Mouse (Mus musculus) cerebellum, adult 11-12 months (tissue): Measurements from ENCODE around the gene Ecpas.

ENCODE experiments used
- DNase-seq: peaks from one replicate; pipeline ENCODE4 v3.0.0; 2022

Gene Ecpas

GRCm38 (mm10) chr4:58912629-58913335 lies at the start of gene Ecpas:
Ecpas (minus strand) TSS chr4:58912749.
- DNase-seq = peak; percentile 76

DNA sequence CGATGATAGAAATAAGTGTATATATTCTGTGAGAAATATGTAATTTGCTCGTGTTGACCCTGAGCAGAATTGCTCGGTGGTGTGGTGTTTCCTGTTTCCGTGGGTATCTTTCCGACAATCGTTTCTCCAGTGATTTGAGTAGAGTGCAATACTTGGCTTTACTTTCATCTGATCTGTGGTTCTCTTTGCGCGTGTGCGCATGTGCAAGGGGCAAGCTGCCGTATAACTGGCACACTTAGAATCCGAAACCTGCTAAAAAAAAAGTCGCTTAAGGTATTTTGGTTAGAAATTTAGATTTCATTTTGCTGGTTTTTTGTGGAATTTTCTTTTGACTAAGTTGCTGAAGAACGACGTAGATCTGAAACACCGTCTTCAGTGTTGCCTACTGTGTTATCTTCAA lies 49.2 kb upstream of the Ecpas start:
- DNase-seq = no peak

- DNase-seq = no peak
These were observed 40.1 kb upstream of the Ecpas start for GRCm38 (mm10) chr4:58952630-58953029.

DNA sequence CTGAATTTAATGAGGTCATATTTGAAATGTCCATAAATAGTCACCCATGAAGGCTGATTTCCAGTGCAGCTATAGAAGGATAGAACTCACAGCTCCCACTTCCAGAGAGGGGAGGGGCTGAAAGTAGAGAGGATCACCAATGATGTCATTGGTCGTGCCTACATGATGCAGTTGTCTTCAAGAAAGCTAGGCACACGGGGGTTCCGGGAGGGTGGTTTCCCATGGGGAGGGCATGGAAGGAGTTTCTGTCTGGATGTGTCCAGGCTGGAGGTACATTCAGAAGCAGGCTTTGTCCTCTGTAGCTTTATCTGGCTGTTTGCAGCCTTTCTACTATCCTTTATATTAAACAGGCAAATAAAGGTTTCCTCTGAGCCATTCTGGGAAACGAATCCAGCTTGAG lies 35.8 kb upstream of the Ecpas start:
- DNase-seq = no peak

- DNase-seq = peak; percentile 16
These were observed 32.1 kb upstream of the Ecpas start for GRCm38 (mm10) chr4:58944695-58945094.

- no peak for DNase-seq
These were observed 31.6 kb upstream of the Ecpas start for GRCm38 (mm10) chr4:58944206-58944553.

DNA sequence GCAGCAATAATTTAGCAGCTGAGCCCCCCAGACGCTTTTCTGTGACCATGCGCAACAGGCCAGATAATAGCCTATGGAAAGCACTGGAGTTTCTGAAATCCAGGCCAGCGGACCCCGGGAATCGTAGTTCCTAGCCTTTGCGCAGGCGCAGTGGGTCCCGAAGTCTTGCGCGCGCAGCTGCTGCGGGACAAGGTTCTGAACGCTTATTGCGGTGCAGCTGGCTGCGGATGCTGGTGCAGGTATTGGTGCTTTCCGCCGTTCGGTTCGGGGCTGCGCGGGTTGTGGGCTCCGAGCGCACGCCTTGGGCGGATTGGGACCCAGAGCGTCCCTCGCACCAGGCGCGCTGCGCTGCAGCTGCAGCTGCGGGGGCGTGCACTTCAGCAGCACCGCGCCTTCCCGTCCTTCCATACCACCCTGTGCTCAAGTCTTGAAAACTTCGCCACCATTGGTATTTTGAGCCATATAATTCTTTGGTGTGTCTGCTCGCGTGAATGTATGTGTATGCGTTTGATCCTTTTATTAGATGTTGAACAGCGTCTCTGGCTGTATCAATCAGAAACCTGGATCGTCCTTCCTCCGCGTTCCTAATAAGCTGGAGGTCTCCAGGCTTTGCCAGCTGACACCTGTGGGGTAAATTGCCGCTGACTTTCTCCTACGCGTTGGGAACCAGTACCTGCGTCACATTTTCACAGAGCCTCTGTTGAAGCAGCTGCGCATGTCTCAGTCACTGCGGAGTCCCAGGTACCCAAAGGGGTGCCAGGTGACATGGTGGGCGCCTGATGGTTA lies 31.1 kb upstream of the Ecpas start, which contains the start of gene Zkscan16:
Zkscan16 (plus strand) TSS at position 209 of the 786 bp plus-strand sequence.
- peak; percentile 88 for DNase-seq

GRCm38 (mm10) chr4:58942942-58943341 lies 30.4 kb upstream of the Ecpas start:
- DNase-seq = no peak

DNA sequence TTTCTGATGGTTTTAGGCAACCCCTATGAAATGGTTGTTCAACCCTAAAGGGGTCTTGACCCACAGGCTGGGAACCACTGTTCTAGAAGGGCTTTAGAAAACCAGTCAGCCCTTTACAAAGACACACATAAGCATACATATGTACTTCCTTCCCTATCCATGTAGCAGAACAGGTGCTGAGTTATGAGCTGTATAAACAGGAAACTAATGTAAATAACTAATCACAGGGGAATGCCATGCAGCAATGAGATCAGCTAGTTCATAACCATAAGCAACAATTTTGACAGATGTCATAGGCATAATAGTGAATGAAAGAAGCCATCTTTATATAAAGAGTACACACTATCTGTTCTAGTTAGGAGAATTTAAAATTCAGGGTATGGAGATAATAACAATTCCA lies 29.1 kb upstream of the Ecpas start:
- DNase-seq = no peak

DNA sequence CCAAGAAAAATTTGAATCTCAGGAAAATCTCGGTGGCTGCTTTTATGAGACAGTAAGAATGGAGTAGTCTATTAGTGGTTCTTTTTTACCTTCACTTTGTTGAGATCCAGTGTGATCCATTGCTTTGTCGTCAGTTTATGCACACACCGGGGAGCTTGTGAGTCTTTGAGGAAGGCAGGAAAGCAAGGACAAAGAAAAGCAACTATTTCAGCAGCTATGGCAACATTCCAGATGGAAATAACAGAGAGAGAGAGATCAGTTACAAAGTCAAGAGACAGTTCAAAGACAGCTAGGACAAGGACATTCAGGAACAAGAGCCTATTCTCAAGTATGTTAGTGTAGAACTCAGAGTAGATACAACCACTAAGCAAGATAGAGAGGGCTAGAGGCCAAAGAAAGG lies 23.3 kb upstream of the Ecpas start:
- no peak for DNase-seq

GRCm38 (mm10) chr4:58934746-58935476 lies 22.4 kb upstream of the Ecpas start:
- DNase-seq = peak; percentile 69

DNA sequence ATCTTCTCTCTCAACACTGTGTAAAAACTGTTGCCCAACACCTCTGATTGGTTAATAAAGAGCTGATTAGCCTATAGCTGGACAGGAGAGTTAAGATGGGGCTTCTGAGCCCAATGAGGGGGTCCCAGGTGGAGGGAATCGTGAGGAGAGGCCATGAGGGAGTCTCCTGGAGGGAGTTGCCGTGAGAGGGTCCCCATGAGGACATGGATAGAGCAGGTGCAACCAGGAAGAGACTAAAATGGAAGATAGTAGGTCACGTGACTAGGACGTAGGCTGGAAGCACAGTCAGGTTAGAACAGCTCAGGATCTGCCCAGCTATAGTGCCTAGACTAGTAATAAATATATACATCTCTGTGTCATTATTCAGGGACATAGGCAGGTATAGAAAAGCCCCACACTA lies 21.8 kb upstream of the Ecpas start:
- no peak for DNase-seq

DNA sequence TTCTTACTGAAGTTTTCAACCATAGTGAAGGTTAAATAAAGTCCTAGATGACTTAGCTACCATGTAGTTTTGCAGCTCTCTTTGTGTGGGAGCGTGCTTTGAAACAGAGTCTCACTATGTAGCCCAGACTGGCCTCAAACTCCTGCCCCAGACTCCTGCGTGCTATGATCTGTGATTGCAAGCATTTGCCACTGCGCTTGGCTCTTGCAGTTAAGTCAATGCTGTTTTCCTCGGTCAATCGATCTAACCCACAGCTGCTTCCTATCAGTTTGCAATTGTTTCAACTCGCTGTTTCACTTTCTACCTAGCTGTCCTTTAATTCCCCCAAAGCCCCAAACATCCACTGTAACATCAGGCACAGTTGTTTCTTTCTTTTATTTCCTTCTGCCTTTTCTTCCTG lies 20.0 kb upstream of the Ecpas start:
- no peak for DNase-seq

- no peak for DNase-seq
These were observed 15.1 kb upstream of the Ecpas start for GRCm38 (mm10) chr4:58927661-58928060.

DNA sequence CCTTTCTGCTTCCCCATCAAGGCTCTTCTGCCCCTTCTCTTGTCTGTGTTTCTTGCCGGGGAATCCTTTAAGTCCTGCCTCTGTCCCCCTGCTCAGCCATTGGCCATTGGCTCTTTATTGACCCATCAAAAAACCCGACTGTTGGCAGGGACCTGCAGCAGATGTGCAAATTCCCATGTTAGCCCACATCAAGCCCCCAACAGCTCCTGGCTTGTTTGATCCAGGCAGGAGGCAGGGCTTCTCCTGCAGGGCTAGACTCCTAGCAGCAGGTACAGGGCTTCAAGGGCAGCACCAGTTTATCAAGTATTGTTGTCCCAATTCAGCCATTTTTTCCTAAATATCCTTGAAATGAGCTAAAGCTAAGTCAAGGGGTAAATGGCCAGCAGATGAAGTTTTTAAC lies 13.6 kb upstream of the Ecpas start:
- no peak for DNase-seq

DNA sequence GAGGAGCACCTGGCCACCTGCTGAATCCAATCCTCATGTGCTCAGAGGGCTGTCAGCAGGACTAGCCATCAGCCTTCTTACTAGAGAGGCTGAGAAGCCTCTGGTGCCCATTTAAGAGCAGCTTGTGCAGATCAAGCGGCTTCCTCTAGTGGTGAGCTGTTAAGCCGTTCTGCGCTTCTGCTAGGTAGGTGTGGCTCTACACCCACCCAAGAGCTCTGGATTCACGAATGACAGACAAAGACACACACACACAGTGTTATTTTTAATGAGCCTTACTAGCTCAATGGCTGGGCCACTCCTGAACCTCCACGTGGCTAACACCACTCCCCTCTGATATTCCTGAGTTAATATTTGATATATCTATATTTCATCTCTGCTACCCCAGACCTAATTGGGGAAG lies 13.1 kb upstream of the Ecpas start:
- DNase-seq = no peak

DNA sequence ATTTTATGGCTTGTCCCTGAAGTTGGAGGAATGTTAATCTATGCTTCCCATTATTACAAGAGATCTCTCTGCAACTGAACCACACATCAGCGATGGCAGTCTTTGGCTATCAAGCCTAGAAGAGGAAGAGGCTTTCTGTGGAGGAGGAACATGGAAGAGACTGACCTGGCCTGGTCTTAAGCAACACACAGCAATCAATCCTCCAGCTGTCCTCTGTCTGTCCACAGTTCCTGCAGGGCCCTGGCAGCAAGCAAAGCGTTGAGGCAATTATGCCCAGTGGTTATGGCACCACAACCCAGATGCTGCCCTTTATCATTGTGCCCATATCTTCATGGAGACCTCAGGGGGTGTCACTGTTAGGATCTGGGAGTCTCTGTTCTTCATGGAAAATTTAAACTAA lies 11.4 kb upstream of the Ecpas start:
- DNase-seq = no peak

GRCm38 (mm10) chr4:58915081-58915826 lies 2.7 kb upstream of the Ecpas start:
- no peak for DNase-seq

DNA sequence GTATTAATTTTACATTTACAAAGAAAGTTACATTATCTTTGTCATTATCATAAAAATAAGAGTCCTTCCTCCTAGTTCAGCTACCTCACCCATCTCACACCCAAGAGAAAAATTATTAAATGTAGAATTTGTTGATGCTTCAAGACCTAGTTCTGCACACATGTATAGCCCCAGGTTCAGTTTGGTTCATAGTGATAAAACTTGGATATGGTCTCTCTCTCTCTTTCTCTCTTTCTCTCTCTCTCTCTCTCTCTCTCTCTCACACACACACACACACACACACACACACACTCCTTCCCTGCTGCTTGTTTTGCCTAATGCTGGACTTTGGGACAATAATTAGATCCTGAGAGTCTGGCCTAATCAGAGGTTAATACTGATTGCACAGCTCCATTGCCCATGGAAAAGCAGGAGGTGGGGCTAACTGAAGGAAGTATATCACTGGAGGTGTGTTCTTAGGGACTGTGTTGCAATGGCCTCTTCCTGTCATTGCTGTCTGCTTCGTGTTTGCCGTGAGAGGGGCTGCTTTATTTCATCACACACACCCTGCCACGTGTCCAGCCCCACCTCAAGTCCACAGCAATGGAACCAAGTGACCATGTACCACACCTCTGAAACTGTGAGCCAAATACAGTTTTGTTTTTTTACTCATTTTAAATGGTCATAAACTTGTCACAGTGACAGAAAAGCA lies 932 bp upstream of the Ecpas start:
- no peak for DNase-seq

- DNase-seq = peak; percentile 76
These were observed 519 bp downstream of the Ecpas start for GRCm38 (mm10) chr4:58911831-58912628.

GRCm38 (mm10) chr4:58911069-58911830 lies 1.3 kb downstream of the Ecpas start:
- DNase-seq = peak; percentile 71
